Mouse (Mus musculus) adrenal gland, postnatal 4 days (tissue): Measurements from ENCODE around the gene Rap1gap. TPM values are rescaled to one million over a fixed set of nuclear protein-coding genes. Genes with fewer than 3 reads are reported as not detected.

Source experiments
- DNase-seq, 2 experiments: peaks; one replicate each; pipeline ENCODE4 v3.0.0; 2021 to 2022; ENCODE audit warnings: low spot score in 2 of 2, mixed read lengths in 2 of 2
- total RNA-seq, 2 experiments: library from RNA; stranded (reverse); gene quantifications; 2 replicates each; pipeline ENCODE4 v1.2.3; 2021

Rap1gap gene
- total RNA-seq, 2 experiments from 2014 or later, result 83.5 to 96.1 TPM

DNA sequence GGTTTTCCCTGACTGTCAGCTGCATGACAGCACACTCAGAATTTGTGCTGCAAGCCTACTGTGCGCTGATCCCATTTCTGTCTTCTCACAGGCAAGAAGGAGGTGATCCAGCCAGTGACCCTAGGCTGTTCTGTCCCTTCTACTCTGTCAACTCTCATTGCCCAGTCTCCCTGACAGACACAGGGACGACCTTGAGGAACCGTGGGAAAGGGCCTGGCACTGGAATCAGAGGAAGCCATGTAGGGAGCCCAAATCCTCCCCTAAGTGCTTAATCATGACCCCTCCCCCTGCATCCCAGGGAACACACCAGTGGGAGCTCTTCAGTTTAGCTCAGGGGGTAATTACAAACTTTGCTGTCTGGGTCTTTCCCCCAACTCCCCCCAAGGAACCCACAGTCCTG lies 73.2 kb downstream of the Rap1gap start:
- no peak for DNase-seq

GRCm38 (mm10) chr4:137739151-137739923 lies 74.8 kb downstream of the Rap1gap start:
- no peak for DNase-seq

DNA sequence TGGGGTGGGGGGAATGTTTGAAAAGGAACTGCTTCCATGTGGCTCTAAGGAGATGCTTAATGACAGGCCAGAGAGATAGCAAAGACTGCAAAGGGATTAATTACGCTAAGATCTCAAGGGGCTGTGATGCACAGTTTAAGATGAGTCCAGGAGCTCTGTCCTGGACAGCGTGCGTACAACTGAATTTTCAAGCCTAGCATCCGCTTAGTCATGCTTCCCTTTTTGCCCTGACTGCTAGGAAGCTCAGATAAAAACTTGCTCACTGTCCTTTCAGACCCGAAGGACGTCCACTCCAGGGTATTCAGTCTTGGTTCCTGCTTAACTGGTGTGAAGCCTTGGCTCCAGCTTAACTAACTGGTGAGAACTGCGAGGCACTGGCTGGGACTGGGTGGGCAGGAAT lies 75.8 kb downstream of the Rap1gap start:
- DNase-seq, result no peak

GRCm38 (mm10) chr4:137743791-137744190 lies 79.3 kb downstream of the Rap1gap start:
- no peak for DNase-seq

- DNase-seq, result no peak
Measured at GRCm38 (mm10) chr4:137744433-137744918, 80.0 kb downstream of the Rap1gap start.

GRCm38 (mm10) chr4:137747091-137747490 lies 82.6 kb downstream of the Rap1gap start:
- no peak for DNase-seq

GRCm38 (mm10) chr4:137747590-137747989 lies 83.1 kb downstream of the Rap1gap start:
- no peak for DNase-seq

- DNase-seq, result no peak
Measured at GRCm38 (mm10) chr4:137748726-137749125, 84.2 kb downstream of the Rap1gap start.

- DNase-seq, result no peak
Measured at GRCm38 (mm10) chr4:137749680-137750079, 85.2 kb downstream of the Rap1gap start.

DNA sequence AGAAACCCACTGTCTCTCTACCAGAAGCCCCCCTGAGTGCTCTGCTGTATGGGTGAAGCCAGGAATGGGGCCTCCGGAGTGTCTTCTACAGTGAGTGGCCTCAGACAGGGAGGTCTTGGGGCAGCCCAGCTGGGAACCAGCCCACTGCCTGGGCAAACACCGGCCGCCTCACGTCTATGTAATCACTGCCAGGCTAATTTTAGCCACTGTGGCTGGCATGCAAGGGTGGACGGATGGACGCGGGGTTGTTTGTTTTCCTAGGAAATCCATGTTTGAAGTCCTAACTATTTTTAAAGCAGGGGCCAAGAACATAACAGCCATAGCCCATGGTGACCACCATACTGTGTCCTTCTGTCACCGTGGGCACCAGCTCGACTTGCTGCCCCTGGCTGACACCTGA lies 85.6 kb downstream of the Rap1gap start:
- no peak for DNase-seq

DNA sequence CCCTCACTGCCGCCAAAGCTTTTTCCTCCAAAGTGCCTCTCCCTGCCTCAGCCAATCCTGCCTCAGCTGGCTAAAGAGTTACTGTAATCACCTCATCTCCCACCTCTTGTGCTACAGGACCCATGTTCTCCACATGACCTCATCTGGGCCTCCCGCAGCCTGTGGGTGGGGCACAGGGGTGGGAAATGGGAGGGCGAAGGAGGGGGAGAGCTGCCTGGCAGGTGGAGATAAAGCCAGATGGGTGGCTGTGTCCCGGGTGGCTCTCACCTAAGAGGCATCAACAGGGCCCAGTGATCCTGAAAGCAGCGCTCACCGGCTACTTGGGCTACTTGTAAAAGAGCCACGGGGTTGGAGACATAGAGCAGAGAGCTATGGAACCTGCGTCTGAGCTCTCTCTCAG lies 86.8 kb downstream of the Rap1gap start:
- DNase-seq, result no peak

DNA sequence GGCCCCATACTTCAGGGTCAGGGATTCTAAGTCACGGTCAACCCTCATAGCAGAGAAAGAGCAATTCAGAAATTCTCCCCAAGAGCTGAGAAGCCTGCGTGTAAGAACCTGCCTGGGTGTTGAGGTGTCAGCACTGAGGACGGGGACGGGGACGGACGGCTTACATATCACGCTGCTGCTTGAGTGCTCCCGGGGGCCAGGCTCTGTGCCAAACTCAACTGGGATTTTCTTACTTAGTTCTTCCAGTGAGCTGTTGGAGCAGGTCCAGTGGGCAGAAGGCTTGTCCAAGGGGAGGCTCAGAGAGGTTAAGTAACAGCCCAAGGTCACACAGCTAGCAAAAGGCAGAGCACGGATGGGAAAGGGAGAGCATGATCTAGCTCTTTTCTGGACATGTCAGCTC lies 87.2 kb downstream of the Rap1gap start:
- DNase-seq, result no peak

GRCm38 (mm10) chr4:137752471-137752870 lies 87.9 kb downstream of the Rap1gap start:
- no peak for DNase-seq

DNA sequence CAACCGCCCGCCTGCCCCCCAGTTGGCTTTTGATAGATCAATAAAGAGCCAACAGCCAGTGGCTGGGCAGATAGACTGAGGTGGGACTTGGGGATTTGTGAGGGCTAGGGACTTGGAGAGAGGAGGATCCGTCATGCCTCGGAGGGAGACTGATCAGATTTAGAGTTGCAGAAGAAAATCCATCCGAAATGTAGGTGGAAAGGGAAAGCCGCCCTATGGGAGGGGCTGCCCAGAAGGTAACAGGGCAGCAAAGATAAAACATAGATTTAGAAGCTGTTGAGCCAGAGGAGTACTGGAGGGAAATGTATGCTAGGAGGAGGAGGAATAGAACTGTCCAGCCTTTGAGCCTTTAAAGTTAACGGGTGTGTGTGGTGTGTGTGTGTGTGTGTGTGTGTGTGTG lies 88.7 kb downstream of the Rap1gap start:
- no peak for DNase-seq

DNA sequence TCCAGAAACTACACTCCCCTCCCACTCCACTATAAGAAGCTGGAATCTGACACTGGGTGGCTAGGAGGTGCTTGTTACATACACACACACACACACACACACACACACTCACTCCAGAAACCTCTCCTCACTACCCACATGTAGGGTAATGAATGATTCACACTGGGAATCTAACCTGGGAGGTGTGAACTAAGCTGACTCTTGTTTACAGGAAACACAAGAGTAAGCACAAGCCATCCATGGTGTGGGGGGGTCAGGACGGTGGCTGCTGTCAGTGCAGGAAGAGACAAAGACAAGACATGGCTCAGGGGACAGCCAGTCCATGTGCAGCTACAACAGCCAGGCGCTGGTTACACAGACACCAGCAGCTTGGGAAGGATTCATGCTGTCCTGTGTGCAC lies 89.9 kb downstream of the Rap1gap start:
- no peak for DNase-seq

DNA sequence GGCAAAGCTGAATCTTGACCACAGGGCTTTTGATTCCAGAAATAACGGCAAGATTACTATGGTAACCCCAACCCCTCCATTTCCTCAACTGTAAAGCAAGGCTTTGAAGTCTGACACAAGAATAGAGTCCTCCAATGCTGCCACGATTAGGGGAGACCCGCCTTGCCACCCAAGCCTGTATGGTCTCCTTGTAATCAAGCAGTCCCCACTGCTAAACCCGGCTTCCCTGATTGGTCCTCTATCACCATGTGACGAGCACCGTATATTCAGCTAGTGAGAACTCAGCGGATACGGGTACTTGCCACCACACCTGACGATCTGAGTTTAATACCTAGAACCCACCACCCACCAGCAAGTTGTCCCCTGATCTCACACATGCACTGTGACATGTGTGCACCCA lies 98.4 kb downstream of the Rap1gap start:
- no peak for DNase-seq

DNA sequence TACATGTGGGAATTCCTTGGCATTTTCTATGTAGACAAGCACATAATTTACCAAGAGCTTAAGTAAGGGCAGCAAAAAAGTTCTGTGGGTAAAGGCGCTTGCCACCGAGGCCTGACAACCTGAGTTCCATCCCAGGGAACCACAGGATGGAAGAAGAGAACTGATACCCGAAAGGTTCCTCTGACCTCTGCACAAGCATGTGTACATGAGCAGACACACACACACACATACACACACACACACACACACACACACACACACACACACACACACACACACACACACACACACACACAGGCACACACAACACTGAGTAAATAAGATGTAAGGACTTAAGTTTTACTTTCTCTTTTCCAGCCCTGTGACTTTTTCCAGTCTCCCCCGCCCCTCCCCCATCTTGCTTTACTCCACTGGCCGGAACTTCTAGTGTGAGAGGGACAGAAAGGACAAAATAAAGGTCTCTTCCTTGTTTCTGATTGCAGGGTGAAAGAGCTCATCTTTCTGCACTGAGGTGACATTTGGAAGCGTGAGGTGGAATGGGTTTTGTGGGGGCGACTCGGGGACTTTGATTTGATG lies 99.5 kb downstream of the Rap1gap start:
- DNase-seq, result no peak

GRCm38 (mm10) chr4:137764621-137765020 lies 100.1 kb downstream of the Rap1gap start:
- DNase-seq, result no peak

- DNase-seq, result peak; percentile 43 to 50
Measured at GRCm38 (mm10) chr4:137765554-137765971, 101.0 kb downstream of the Rap1gap start.

DNA sequence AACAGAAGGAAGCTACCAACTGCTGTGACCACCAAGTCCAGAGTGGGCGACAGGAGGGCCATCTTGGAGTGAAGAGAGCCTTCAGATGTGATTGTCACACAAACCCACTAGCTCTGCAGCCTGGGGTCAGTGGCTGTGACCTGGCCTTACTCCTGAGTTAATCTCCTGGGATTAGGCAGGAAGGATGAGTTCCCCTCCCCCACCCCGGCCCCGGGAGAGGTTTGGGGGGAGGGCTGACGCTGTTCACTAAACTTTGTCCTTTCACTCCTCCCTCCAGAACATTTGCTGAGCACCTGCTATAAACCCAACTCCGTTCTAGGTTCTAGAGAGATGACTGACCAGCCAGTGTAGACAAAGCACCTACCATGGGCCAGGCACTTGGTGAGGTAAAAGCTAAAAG lies 101.8 kb downstream of the Rap1gap start:
- DNase-seq, result no peak

- no peak for DNase-seq
Measured at GRCm38 (mm10) chr4:137768381-137768780, 103.9 kb downstream of the Rap1gap start.

- no peak for DNase-seq
Measured at GRCm38 (mm10) chr4:137768831-137769230, 104.3 kb downstream of the Rap1gap start.

DNA sequence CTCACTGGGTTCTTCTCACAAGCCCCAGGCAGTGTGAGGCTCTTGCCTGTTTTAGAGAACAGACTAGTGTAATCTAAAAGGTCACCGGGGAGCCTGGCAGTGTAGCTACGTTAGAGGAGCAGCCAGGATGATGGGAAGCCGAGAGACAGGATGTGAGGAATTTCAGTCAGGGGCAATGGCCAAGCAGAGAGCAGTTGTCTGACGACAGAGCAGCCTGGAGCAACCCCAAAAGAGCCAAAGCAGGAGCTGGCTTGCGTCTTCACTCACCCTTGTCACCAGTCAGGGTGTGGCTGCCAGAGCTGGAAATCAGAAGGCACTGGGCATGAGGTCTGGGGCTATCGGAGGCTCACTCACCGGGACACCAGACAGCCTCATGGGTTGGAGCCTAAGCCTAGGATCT lies 105.1 kb downstream of the Rap1gap start:
- DNase-seq, result no peak
